34 mouse cellular contexts compared by ENCODE assay signal in the genomic region with DNA sequence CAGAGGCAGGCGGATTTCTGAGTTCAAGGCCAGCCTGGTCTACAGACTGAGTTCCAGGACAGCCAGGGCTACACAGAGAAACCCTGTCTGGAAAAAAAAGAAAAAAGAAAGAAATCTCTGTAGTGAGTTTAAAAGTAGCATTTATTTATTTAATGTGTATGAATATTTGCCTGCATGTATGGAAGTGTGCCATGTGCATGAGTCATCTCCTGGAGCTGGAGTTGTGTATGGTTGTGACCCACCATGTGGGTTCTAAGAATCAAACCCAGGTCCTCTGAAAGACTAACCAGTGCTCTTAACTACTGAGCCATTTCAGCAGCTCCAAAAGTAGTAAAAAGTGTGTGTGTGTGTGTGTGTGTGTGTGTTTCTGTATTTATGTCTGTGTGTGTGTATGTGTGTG.
"Had no signal": no experiment of that assay in that cellular context is flagged by ENCODE, and none has a peak within 500 bp of the region (broad histone marks: within the 10 kb centered on the region; RNA-seq: fewer than 3 reads in every experiment).

No protein-coding gene starts in this region.

- H3K27me3 ChIP-seq: heart, embryonic 12.5 days; heart, embryonic 13.5 days; heart, embryonic 15.5 days; hindbrain, embryonic 12.5 days; hindbrain, embryonic 13.5 days; hindbrain, embryonic 15.5 days; intestine, embryonic 15.5 days; kidney, embryonic 15.5 days had no signal

- H3K4me1 ChIP-seq: heart, embryonic 12.5 days; hindbrain, embryonic 10.5 days; hindbrain, embryonic 12.5 days; hindbrain, embryonic 13.5 days; hindbrain, embryonic 15.5 days; intestine, embryonic 15.5 days; kidney, embryonic 15.5 days had no signal

- H3K9ac ChIP-seq: heart, embryonic 12.5 days; heart, embryonic 13.5 days; heart, embryonic 15.5 days; hindbrain, embryonic 12.5 days; hindbrain, embryonic 13.5 days; hindbrain, embryonic 14.5 days; hindbrain, embryonic 15.5 days; intestine, embryonic 15.5 days; kidney, embryonic 15.5 days had no signal

- H3K9me3 ChIP-seq: heart, embryonic 10.5 days; heart, embryonic 13.5 days; heart, embryonic 15.5 days; hindbrain, embryonic 12.5 days; hindbrain, embryonic 13.5 days; hindbrain, embryonic 15.5 days; intestine, embryonic 15.5 days; kidney, embryonic 15.5 days had no signal

- H3K27ac ChIP-seq: heart, embryonic 10.5 days; heart, embryonic 13.5 days; heart, embryonic 15.5 days; hindbrain, embryonic 10.5 days; hindbrain, embryonic 12.5 days; hindbrain, embryonic 13.5 days; hindbrain, embryonic 14.5 days; hindbrain, embryonic 15.5 days; hindbrain, postnatal 0 days; intestine, embryonic 15.5 days; kidney, embryonic 15.5 days; kidney, postnatal 0 days; layer of hippocampus, adult 2 months; left cerebral cortex, adult 2 months had no signal

- H3K4me3 ChIP-seq: heart, embryonic 10.5 days; heart, embryonic 12.5 days; heart, embryonic 13.5 days; heart, embryonic 15.5 days; hindbrain, embryonic 10.5 days; hindbrain, embryonic 12.5 days; hindbrain, embryonic 13.5 days; hindbrain, embryonic 15.5 days; intestine, embryonic 15.5 days; kidney, embryonic 15.5 days; layer of hippocampus, adult 2 months; left cerebral cortex, adult 2 months had no signal

- DNase-seq: heart, postnatal 10 days; heart, postnatal 14 days; heart, postnatal 36 days; heart, postnatal 4 days; kidney, adult 11 months; kidney, adult 18-20 months; kidney, adult 2 months; kidney, adult 8-10 months; kidney, adult 9 months; kidney, postnatal 10 days; kidney, postnatal 14 days; kidney, postnatal 25 days; kidney, postnatal 36 days; kidney, postnatal 4 days; layer of hippocampus, adult 9-11 months; layer of hippocampus, postnatal 36 days had no signal

- ATAC-seq: hindbrain, embryonic 16.5 days; hindbrain, postnatal 0 days; intestine, embryonic 15.5 days; intestine, embryonic 16.5 days; intestine, postnatal 0 days had no signal

- H3K4me2 ChIP-seq: heart, embryonic 12.5 days; heart, embryonic 13.5 days; heart, embryonic 15.5 days; hindbrain, embryonic 12.5 days; hindbrain, embryonic 13.5 days; hindbrain, embryonic 14.5 days; hindbrain, embryonic 15.5 days; intestine, embryonic 15.5 days; kidney, embryonic 15.5 days had no signal
